Mouse (Mus musculus) stomach, embryonic 16.5 days (tissue): ENCODE data around the gene Dapk1. TPM values are rescaled to one million over a fixed set of nuclear protein-coding genes. Genes with fewer than 3 reads are reported as not detected.

ENCODE experiments used
- ATAC-seq: fragments of 200-750 bp; cut with Nextera tagmentation; 2 replicates; pipeline ENCODE4 v1.8.0; 2017; ENCODE audit warnings: moderate number of reproducible peaks, moderate TSS enrichment; ENCODE audit not compliant: insufficient read depth, low FRiP score
- H3K27ac ChIP-seq: fragments of 300-500 bp; sonication (generic); 2 replicates; pipeline ENCODE4 v1.5.1; 2014; ENCODE audit warnings: low read length
- H3K27me3 ChIP-seq: fragments of 300-500 bp; sonication (generic); 2 replicates; pipeline ENCODE4 v1.6.1; 2014; ENCODE audit warnings: low read length, control low read depth, mixed read lengths; ENCODE audit not compliant: control insufficient read depth, insufficient read depth
- H3K36me3 ChIP-seq: fragments of 300-500 bp; sonication (generic); 2 replicates; pipeline ENCODE4 v1.6.1; 2014; ENCODE audit warnings: low read length; ENCODE audit not compliant: control insufficient read depth, insufficient read depth
- H3K4me1 ChIP-seq: fragments of 300-500 bp; sonication (generic); 2 replicates; pipeline ENCODE4 v1.6.1; 2014; ENCODE audit warnings: low read length, control low read depth, mixed read lengths; ENCODE audit not compliant: control insufficient read depth, insufficient read depth
- H3K4me2 ChIP-seq: fragments of 300-500 bp; sonication (generic); 2 replicates; pipeline ENCODE4 v1.6.1; 2014; ENCODE audit warnings: low read depth, low read length, mixed read lengths
- H3K4me3 ChIP-seq: fragments of 300-500 bp; sonication (generic); replicated peaks from 2 replicates; pipeline ENCODE4 v1.5.1; 2014; ENCODE audit warnings: mild to moderate bottlenecking, low read length
- H3K9ac ChIP-seq: fragments of 300-500 bp; sonication (generic); 2 replicates; pipeline ENCODE4 v1.6.1; 2014; ENCODE audit warnings: low read length
- H3K9me3 ChIP-seq: fragments of 300-500 bp; sonication (generic); replicated peaks from 2 replicates; pipeline ENCODE4 v1.6.1; 2016; ENCODE audit warnings: low read length, control low read depth; ENCODE audit not compliant: control insufficient read depth
- WGBS: fragments of 180-500 bp; shearing (Covaris S2); extraction: QIAGEN DNeasy Blood & Tissue Kit; methylation state at CpG from one replicate; pipeline ENCODE4 v1.1.7; 2014; 5-methylcytosine and 5-hydroxymethylcytosine counted together
- polyA plus RNA-seq: library from polyadenylated mRNA; unstranded; fragments of >200 nt; fragmentation: Nextera tagmentation; extraction: Ambion mirVana; gene quantifications from 2 replicates; pipeline ENCODE4 v1.2.1, GENCODE M21; 2015

Gene Dapk1
- polyA plus RNA-seq, 1 experiment from 2014 or later = 11.5 TPM

- ATAC-seq = no peak
- WGBS = 80% methylated on average over 4 of the region's 4 CpGs
- H3K4me2 ChIP-seq = no peak overlapping the region
- no peak overlapping the region for H3K9ac ChIP-seq
- H3K36me3 ChIP-seq = no peaks in the 10 kb centered on the region
- peaks cover 40% of the 10 kb centered on the region for H3K4me1 ChIP-seq
- no peaks in the 10 kb centered on the region for H3K27me3 ChIP-seq
- no peak overlapping the region for H3K4me3 ChIP-seq
- H3K9me3 ChIP-seq = no peaks in the 10 kb centered on the region
- no peak overlapping the region for H3K27ac ChIP-seq
Observed at GRCm38 (mm10) chr13:60687462-60687861, 85.7 kb downstream of the Dapk1 start.

DNA sequence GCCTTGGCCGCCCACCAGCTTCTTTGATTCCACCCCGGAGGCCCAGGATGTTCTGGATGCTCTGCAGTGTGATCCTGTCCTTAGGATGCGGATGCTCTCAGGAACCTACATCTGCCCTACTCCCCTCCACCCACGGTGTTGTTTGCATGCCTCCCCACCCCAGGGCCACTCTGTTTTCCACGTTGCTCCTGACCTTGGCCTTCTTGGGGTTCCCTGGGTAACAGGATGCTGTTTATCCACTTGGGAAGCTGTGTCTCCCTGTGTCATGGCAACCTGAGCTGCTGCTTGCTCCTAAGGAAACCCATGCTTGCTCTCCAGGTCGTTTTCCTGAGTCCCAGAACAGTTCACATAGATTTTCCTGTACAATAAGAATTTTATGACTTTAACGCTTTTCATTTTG, 86.1 kb downstream of the Dapk1 start:
- H3K27me3 ChIP-seq = no peaks in the 10 kb centered on the region
- 69% methylated on average over 7 of the region's 7 CpGs for WGBS
- no peak overlapping the region for H3K4me3 ChIP-seq
- H3K9me3 ChIP-seq = no peaks in the 10 kb centered on the region
- ATAC-seq = no peak
- H3K4me2 ChIP-seq = no peak overlapping the region
- H3K27ac ChIP-seq = no peak overlapping the region
- peaks cover 40% of the 10 kb centered on the region for H3K4me1 ChIP-seq
- no peaks in the 10 kb centered on the region for H3K36me3 ChIP-seq
- no peak overlapping the region for H3K9ac ChIP-seq

GRCm38 (mm10) chr13:60690921-60691320, 89.2 kb downstream of the Dapk1 start:
- no peak for ATAC-seq
- no peak overlapping the region for H3K9ac ChIP-seq
- no peak overlapping the region for H3K27ac ChIP-seq
- no peak overlapping the region for H3K4me2 ChIP-seq
- 92% methylated on average over 2 of the region's 2 CpGs for WGBS
- H3K4me1 ChIP-seq = peaks cover 17% of the 10 kb centered on the region
- no peaks in the 10 kb centered on the region for H3K27me3 ChIP-seq
- no peaks in the 10 kb centered on the region for H3K9me3 ChIP-seq
- H3K36me3 ChIP-seq = no peaks in the 10 kb centered on the region
- no peak overlapping the region for H3K4me3 ChIP-seq

GRCm38 (mm10) chr13:60691940-60692339, 90.2 kb downstream of the Dapk1 start:
- no peak overlapping the region for H3K4me2 ChIP-seq
- H3K4me1 ChIP-seq = peaks cover 7% of the 10 kb centered on the region
- no peak for ATAC-seq
- no peak overlapping the region for H3K27ac ChIP-seq
- WGBS = 97% methylated on average over 3 of the region's 3 CpGs
- no peaks in the 10 kb centered on the region for H3K36me3 ChIP-seq
- no peak overlapping the region for H3K9ac ChIP-seq
- H3K9me3 ChIP-seq = no peaks in the 10 kb centered on the region
- no peak overlapping the region for H3K4me3 ChIP-seq
- no peaks in the 10 kb centered on the region for H3K27me3 ChIP-seq

DNA sequence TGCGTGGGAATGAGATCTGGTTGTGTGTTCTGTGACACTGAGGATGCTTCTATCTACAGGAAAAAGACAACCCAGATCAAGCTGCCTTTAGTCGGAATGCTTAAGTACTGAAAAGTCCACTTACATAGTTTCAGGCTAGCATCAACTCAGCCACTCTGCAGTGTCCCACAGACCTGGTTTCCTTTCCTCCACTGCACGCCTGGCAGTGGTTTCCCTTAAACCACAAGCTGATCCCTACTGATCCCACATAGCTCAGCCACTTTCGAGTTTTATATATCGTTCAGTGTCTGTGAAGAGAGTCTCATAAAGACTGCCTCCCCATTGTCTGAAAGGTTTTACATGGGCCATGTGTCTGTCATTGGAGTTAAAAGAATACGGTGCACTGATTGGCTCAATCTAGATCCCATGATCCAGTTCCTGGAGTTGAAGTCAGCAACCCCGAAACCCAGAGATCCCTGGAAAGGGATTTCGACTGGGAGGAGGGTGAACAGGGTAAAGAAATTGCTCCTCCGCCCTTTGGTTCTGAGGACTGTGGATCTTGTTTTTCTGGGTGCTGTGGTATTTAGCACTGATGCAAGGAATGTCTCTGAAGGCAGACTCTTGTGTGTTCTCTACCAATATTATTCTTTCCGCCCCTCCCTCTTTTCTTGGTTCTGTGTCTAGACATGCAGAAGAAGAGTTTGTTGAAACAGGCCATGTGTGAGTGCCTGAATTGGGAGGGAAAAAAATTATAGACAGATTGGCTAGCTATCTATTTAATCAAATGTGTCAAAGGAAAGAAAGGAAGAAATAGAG, 93.6 kb downstream of the Dapk1 start:
- H3K27ac ChIP-seq = peak overlapping the region; percentile 88
- no peak overlapping the region for H3K4me2 ChIP-seq
- H3K9me3 ChIP-seq = no peaks in the 10 kb centered on the region
- ATAC-seq = no peak
- no peak overlapping the region for H3K4me3 ChIP-seq
- H3K36me3 ChIP-seq = no peaks in the 10 kb centered on the region
- H3K27me3 ChIP-seq = no peaks in the 10 kb centered on the region
- H3K4me1 ChIP-seq = no peaks in the 10 kb centered on the region
- no peak overlapping the region for H3K9ac ChIP-seq
- 70% methylated on average over 10 of the region's 10 CpGs for WGBS

DNA sequence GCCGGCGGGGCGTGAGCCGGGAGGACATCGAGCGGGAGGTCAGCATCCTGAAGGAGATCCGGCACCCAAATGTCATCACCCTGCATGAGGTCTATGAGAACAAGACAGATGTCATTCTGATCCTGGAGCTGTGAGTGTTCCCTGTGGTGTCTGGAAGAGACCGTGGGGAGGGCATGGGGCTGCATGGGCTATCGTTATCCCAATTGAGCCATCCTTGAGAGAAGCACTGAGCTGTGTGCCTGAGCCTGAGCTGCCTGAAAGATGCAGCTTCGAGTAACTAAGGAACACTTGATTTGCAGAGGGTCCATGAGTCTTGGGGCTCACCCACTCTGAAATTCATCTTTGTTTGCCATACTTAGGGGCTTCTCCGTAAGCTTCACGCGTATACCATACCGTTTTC, 94.6 kb downstream of the Dapk1 start:
- no peak for ATAC-seq
- 90% methylated on average over 14 of the region's 14 CpGs for whole genome bisulfite sequencing

GRCm38 (mm10) chr13:60696741-60697140, 95.0 kb downstream of the Dapk1 start:
- Histone ChIP-seq H3K4me2 (no peak overlapping the region), H3K4me3 (no peak overlapping the region), H3K4me1 (peaks cover 3% of the 10 kb centered on the region; the same call in 1 of the 2 replicates), H3K9me3 (no peaks in the 10 kb centered on the region), H3K36me3 (no peaks in the 10 kb centered on the region), H3K27me3 (no peaks in the 10 kb centered on the region), H3K9ac (no peak overlapping the region), H3K27ac (no peak overlapping the region)
- no peak for ATAC-seq
- 75% methylated on average over 8 of the region's 8 CpGs for WGBS

More for the DNA sequence above, 94.6 kb downstream of the Dapk1 start:
- Histone ChIP-seq H3K27me3 (no peaks in the 10 kb centered on the region), H3K4me2 (no peak overlapping the region), H3K36me3 (no peaks in the 10 kb centered on the region), H3K4me1 (no peaks in the 10 kb centered on the region), H3K9ac (no peak overlapping the region), H3K4me3 (no peak overlapping the region), H3K27ac (no peak overlapping the region), H3K9me3 (no peaks in the 10 kb centered on the region)

DNA sequence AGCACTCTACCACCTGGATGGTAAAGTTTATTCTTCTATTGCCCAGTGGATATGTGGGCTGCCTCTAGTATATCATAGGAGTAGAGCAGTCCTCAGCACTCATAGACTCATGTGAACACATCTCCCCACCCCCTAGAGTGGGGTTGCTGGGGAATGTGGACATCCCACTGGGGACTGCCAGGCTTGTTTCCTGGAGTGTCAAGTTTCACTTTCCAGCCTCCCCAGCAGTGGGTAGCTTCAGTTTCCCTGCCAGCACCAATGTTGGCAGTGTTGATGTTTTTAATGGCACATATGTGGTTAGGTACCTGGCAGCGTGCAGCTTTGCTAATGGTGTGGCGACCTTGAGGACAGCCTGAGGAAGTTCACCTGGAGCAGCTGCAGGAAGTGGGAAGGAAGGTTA, 96.3 kb downstream of the Dapk1 start:
- Histone ChIP-seq H3K27ac (no peak overlapping the region), H3K4me2 (no peak overlapping the region), H3K4me3 (no peak overlapping the region), H3K27me3 (no peaks in the 10 kb centered on the region), H3K4me1 (peaks cover 3% of the 10 kb centered on the region; the same call in 1 of the 2 replicates), H3K9me3 (no peaks in the 10 kb centered on the region), H3K36me3 (no peaks in the 10 kb centered on the region), H3K9ac (no peak overlapping the region)
- ATAC-seq = no peak
- 88% methylated on average over 2 of the region's 2 CpGs for WGBS

DNA sequence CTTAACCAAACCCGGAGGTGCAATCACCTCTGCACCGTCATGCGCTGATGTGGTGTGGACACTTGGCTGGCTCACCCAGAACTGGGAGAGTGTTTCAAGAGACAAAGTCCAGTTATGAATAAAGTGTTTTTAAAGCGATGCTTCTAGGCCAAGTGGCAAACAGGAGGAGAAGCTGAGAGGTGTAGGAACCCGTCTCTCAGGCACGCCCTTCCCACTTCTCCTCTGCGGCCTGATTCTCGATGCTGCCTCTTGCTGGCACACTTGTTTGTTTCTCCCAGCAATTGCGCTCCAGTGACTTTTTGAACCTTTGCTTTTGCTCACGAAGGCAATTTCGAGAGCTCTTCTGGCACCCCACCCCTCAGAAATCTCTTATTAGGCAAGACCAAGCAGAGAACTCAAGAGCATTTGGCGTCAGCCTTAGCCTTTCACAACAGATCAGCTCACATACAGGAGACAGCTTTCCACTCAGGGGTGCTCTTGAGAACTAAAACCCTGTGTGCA, 100.0 kb downstream of the Dapk1 start:
- peak overlapping the region; percentile 39; the same call in 1 of the 2 replicates for H3K27ac ChIP-seq
- no peaks in the 10 kb centered on the region for H3K9me3 ChIP-seq
- H3K4me3 ChIP-seq = no peak overlapping the region
- WGBS = 76% methylated on average over 12 of the region's 12 CpGs
- H3K4me1 ChIP-seq = peaks cover 3% of the 10 kb centered on the region; the same call in 1 of the 2 replicates
- no peaks in the 10 kb centered on the region for H3K36me3 ChIP-seq
- no peak overlapping the region for H3K9ac ChIP-seq
- H3K27me3 ChIP-seq = no peaks in the 10 kb centered on the region
- no peak for ATAC-seq
- H3K4me2 ChIP-seq = no peak overlapping the region
